Mouse (Mus musculus) liver, adult 10 weeks (tissue): ENCODE measurements around the gene Spin4. TPM values are rescaled to one million over a fixed set of nuclear protein-coding genes. Genes with fewer than 3 reads are reported as not detected.

ENCODE experiments used
- polyA plus RNA-seq: library from polyadenylated mRNA; stranded (reverse); fragments of 350-450 nt; fragmentation: Illumina TruSeq; extraction: RNeasy Lipid Tissue Mini Kit (QIAGEN cat#74804); gene quantifications from one replicate; pipeline ENCODE4 v1.2.3, GENCODE M21; 2014; ENCODE audit warnings: low read depth, low replicate concordance

The Spin4 gene
- 0.66 TPM for polyA plus RNA-seq

DNA sequence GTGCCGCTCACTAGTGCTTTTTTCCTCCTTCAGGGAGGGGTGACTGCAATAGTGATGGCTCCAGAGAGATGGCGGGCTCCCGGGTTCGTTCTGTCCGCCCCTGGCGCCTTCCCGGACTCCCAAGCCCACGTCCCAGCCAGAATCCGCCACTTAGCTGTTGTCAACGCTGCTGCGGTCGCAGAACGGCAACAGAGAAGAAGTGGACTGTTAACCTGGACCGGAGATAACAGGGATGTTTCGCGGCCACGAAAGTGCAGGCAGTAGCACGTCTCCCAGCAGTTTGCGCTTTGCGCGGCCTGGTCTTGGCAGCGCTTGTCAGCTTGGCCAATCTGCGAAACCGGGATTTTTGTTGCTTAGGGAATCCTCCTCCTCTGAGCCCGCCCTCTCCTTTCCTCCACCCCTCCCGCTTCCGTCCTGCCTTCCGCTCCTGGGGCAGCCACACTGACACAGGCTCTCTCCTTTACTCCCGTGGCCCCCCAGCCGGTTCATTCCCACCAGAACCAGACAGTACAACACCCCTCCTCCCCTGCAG is at the start of gene Spin4:
TSS of gene Spin4 (minus strand) at position 322 of the 532 bp plus-strand sequence.

Other genes starting within 250 kb of the Spin4 start
- gene Arhgef9, start 170.2 kb upstream of the Spin4 start, polyA plus RNA-seq: 4.9 TPM